Mouse (Mus musculus) MEL (cell line): ENCODE results near the gene Ncam1.

ENCODE experiments used
- CHD2 ChIP-seq: IDR thresholded peaks from 2 replicates; pipeline ENCODE4 v1.6.1; 2011; ENCODE audit warnings: low read length, improper control_type of control experiment
- CTCF ChIP-seq, 3 experiments: IDR thresholded peaks in 2 of 3; conservative IDR thresholded peaks in 1 of 3; 2 replicates each; pipeline ENCODE4 v1.5.1; 2011 to 2012; ENCODE audit warnings: low read length in 3 of 3, low read depth in 2 of 3, mild to moderate bottlenecking in 2 of 3, improper control_type of control experiment in 1 of 3, inconsistent platforms in 1 of 3, mixed read lengths in 1 of 3, moderate library complexity in 1 of 3; ENCODE audit not compliant: control insufficient read depth in 1 of 3, insufficient read depth in 1 of 3, poor library complexity in 1 of 3, severe bottlenecking in 1 of 3
- ELF1 ChIP-seq: IDR thresholded peaks from 2 replicates; pipeline ENCODE4 v1.6.1; 2014; ENCODE audit warnings: low read depth, mild to moderate bottlenecking, inconsistent platforms, low read length, improper control_type of control experiment, moderate library complexity
- EP300 ChIP-seq, 2 experiments: IDR thresholded peaks; 2 replicates each; pipeline ENCODE4 v1.6.1; 2011; ENCODE audit warnings: improper control_type of control experiment in 2 of 2, low read length in 2 of 2, low read depth in 1 of 2, mild to moderate bottlenecking in 1 of 2
- MAFK ChIP-seq: IDR thresholded peaks from 2 replicates; pipeline ENCODE4 v1.6.1; 2011; ENCODE audit warnings: low read depth, mild to moderate bottlenecking, low read length, improper control_type of control experiment, borderline replicate concordance
- MAX ChIP-seq: IDR thresholded peaks from 2 replicates; pipeline ENCODE4 v1.6.1; 2011; ENCODE audit warnings: low read length, improper control_type of control experiment
- MXI1 ChIP-seq: IDR thresholded peaks from 2 replicates; pipeline ENCODE4 v1.6.1; 2011; ENCODE audit warnings: mild to moderate bottlenecking, low read depth, low read length, improper control_type of control experiment
- MYC ChIP-seq: IDR thresholded peaks from 2 replicates; pipeline ENCODE4 v1.6.1; 2011; ENCODE audit warnings: low read depth, mild to moderate bottlenecking, low read length, improper control_type of control experiment, moderate library complexity
- NELFE ChIP-seq: IDR thresholded peaks from 2 replicates; pipeline ENCODE4 v1.6.1; 2011; ENCODE audit warnings: low read depth, low read length, improper control_type of control experiment
- NRF1 ChIP-seq: IDR thresholded peaks from 2 replicates; pipeline ENCODE4 v1.6.1; 2014; ENCODE audit warnings: low read depth, mild to moderate bottlenecking, inconsistent platforms, low read length, improper control_type of control experiment, moderate library complexity; ENCODE audit not compliant: poor library complexity, insufficient read depth, severe bottlenecking
- POLR2A ChIP-seq, 2 experiments: IDR thresholded peaks; 2 replicates each; pipeline ENCODE4 v1.6.1; 2011 to 2012; ENCODE audit warnings: low read length in 2 of 2, mild to moderate bottlenecking in 2 of 2, control low read depth in 1 of 2, improper control_type of control experiment in 1 of 2, low read depth in 1 of 2, moderate library complexity in 1 of 2; ENCODE audit not compliant: control insufficient read depth in 1 of 2, insufficient read depth in 1 of 2, poor library complexity in 1 of 2
- SMC3 ChIP-seq: IDR thresholded peaks from 2 replicates; pipeline ENCODE4 v1.6.1; 2011; ENCODE audit warnings: low read depth, low read length, improper control_type of control experiment
- USF1 ChIP-seq: IDR thresholded peaks from 2 replicates; pipeline ENCODE4 v1.6.1; 2014; ENCODE audit warnings: low read depth, mild to moderate bottlenecking, inconsistent platforms, low read length, improper control_type of control experiment, moderate library complexity
- ZMIZ1 ChIP-seq: IDR thresholded peaks from 2 replicates; pipeline ENCODE4 v1.6.1; 2012; ENCODE audit warnings: low read depth, mild to moderate bottlenecking, inconsistent platforms, low read length, improper control_type of control experiment, moderate library complexity

GRCm38 (mm10) chr9:49728211-49728610, 70.5 kb downstream of the Ncam1 start:
- TF ChIP-seq CTCF (IDR thresholded peaks at IDR 0.05 in 2 of 3, conservative IDR thresholded peaks at IDR 0.05 in 1 of 3; ENCODE audit: control insufficient read depth in 1 of 3, insufficient read depth in 1 of 3, low read depth in 2 of 3, low read length in 3 of 3, poor library complexity in 1 of 3, severe bottlenecking in 1 of 3) (no peak), MAX (no peak), MYC (no peak), POLR2A (IDR thresholded peaks at IDR 0.05; ENCODE audit: control insufficient read depth in 1 of 2, insufficient read depth in 1 of 2, low read depth in 1 of 2, low read length in 2 of 2, poor library complexity in 1 of 2) (no peak), EP300 (IDR thresholded peaks at IDR 0.05; ENCODE audit: low read depth in 1 of 2, low read length in 2 of 2) (no peak), USF1 (no peak), MXI1 (no peak), CHD2 (no peak), ZMIZ1 (no peak), NRF1 (no peak), SMC3 (no peak), MAFK (no peak), ELF1 (no peak), NELFE (no peak)
